Mouse (Mus musculus): ENCODE results near the gene Btbd35f17. TPM values are rescaled to one million over a fixed set of nuclear protein-coding genes. Genes with fewer than 3 reads are reported as not detected.

Btbd35f17 gene
- total RNA-seq (2023), result not detected

GRCm38 (mm10) chrX:4370336-4370735 lies at the start of gene Btbd35f17:
Gene Btbd35f17, plus strand, starts transcription at chrX:4370636.

Other genes with a start within 250 kb of the Btbd35f17 start
- not detected for gene Btbd35f28, start 174.1 kb upstream of the Btbd35f17 start, total RNA-seq (2023)
- gene Btbd35f20, start 79.4 kb upstream of the Btbd35f17 start, total RNA-seq (2023), result not detected

Measured in monocyte, adult 59 days (primary cell).